Mouse (Mus musculus) telencephalon, adult 2 months (tissue): Measurements from ENCODE around the gene Rasl10b.
A peak's percentile ranks its signal among the peaks of the same experiment; 100 is the strongest.

Experiments used
- DNase-seq: peaks from one replicate; pipeline ENCODE4 v3.0.0-alpha.2; 2011; ENCODE audit warnings: low read depth, low spot score

The Rasl10b gene

GRCm38 (mm10) chr11:83409087-83409754, at the start of gene Rasl10b:
Gene Rasl10b (plus strand): TSS chr11:83409137.
- DNase-seq = no peak

GRCm38 (mm10) chr11:83364656-83365055, 44.3 kb upstream of the Rasl10b start:
- DNase-seq = no peak

- peak; percentile 55 for DNase-seq
Measured at GRCm38 (mm10) chr11:83371267-83371666, 37.7 kb upstream of the Rasl10b start.

- no peak for DNase-seq
Measured at GRCm38 (mm10) chr11:83379745-83380341, 29.1 kb upstream of the Rasl10b start.

- DNase-seq = no peak
Measured at GRCm38 (mm10) chr11:83382876-83383531, 25.9 kb upstream of the Rasl10b start.

GRCm38 (mm10) chr11:83383532-83383887, 25.4 kb upstream of the Rasl10b start:
- no peak for DNase-seq

- peak; percentile 84 for DNase-seq
Measured at GRCm38 (mm10) chr11:83393062-83393461, 15.9 kb upstream of the Rasl10b start.

- peak; percentile 78 for DNase-seq
Measured at GRCm38 (mm10) chr11:83394802-83395439, 14.0 kb upstream of the Rasl10b start.

- DNase-seq = no peak
Measured at GRCm38 (mm10) chr11:83397626-83398025, 11.3 kb upstream of the Rasl10b start.

GRCm38 (mm10) chr11:83398724-83399123, 10.2 kb upstream of the Rasl10b start:
- DNase-seq = no peak

- DNase-seq = no peak
Measured at GRCm38 (mm10) chr11:83403787-83404186, 5.2 kb upstream of the Rasl10b start.

GRCm38 (mm10) chr11:83406391-83406790, 2.5 kb upstream of the Rasl10b start:
- DNase-seq = peak; percentile 66

- no peak for DNase-seq
Measured at GRCm38 (mm10) chr11:83408242-83408641, 695 bp upstream of the Rasl10b start.

- no peak for DNase-seq
Measured at GRCm38 (mm10) chr11:83409792-83410291, 905 bp downstream of the Rasl10b start.

- no peak for DNase-seq
Measured at GRCm38 (mm10) chr11:83410510-83410909, 1.6 kb downstream of the Rasl10b start.

- no peak for DNase-seq
Measured at GRCm38 (mm10) chr11:83417080-83417479, 8.1 kb downstream of the Rasl10b start.

- peak; percentile 54 for DNase-seq
Measured at GRCm38 (mm10) chr11:83417708-83418107, 8.8 kb downstream of the Rasl10b start.

- peak; percentile 65 for DNase-seq
Measured at GRCm38 (mm10) chr11:83418566-83418965, 9.6 kb downstream of the Rasl10b start.

GRCm38 (mm10) chr11:83420338-83420737, 11.4 kb downstream of the Rasl10b start:
- DNase-seq = no peak

GRCm38 (mm10) chr11:83421305-83421704, 12.4 kb downstream of the Rasl10b start:
- DNase-seq = no peak

- DNase-seq = no peak
Measured at GRCm38 (mm10) chr11:83424681-83425080, 15.7 kb downstream of the Rasl10b start.

GRCm38 (mm10) chr11:83426964-83427363, 18.0 kb downstream of the Rasl10b start:
- DNase-seq = no peak
